Mouse (Mus musculus): ENCODE results near the gene Fkbp5. TPM values are rescaled to one million over a fixed set of nuclear protein-coding genes. Genes with fewer than 3 reads are reported as not detected.
"Not testable (repeated sequence)": the region's sequence is repeated elsewhere in the genome, so short reads cannot be mapped to it uniquely, and the experiment has no call there.

Fkbp5 gene
- polyA plus RNA-seq (2015; fragmentation: Nextera tagmentation; extraction: Ambion mirVana): 35.8 and 36.5 TPM in 2 replicates

DNA sequence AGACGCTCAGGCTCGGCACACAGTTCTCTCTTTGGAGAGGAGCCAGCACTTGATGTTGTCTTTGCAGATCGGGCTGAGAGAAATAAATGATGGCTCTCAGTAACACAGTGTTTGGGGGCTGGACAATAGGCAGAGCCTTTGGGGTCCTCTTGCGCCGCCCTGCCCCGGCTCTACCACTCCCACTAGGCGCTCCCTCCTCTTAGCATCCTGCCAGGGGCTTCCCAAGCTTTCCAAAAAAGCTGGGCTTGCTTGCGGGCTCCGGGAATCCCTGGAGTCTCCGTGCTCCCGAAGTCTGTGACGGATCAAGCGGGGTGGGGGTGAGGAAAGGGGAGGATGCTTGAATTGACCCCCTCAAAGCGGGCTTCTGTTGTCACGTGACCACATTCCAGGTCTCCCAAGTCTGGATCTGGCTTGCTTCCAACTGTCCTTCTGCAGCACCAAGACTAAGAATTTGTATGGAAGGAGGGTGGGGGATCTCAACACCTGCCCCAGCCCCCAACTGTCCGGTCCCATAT is at the start of gene Fkbp5:
Fkbp5 (minus strand) TSS at position 87 of the 515 bp plus-strand sequence.
- H3K27ac ChIP-seq (replicated peaks): peak within 1 kb of the TSS; percentile 92
- 2% methylated on average over 16 of the region's 16 CpGs for WGBS
- ATAC-seq (ENCODE audit: insufficient number of reproducible peaks, low FRiP score, low TSS enrichment, low read depth): peak; percentile 61
- H3K9ac ChIP-seq: peak within 1 kb of the TSS; percentile 26
- H3K36me3 ChIP-seq: no peaks in the 10 kb centered on the region
- peak within 1 kb of the TSS; percentile 48 for H3K4me3 ChIP-seq (replicated peaks)
- H3K4me1 ChIP-seq: peaks cover 46% of the 10 kb centered on the region
- H3K9me3 ChIP-seq (replicated peaks): no peaks in the 10 kb centered on the region
- no peaks in the 10 kb centered on the region for H3K27me3 ChIP-seq
- H3K4me2 ChIP-seq (replicated peaks): peak within 1 kb of the TSS; percentile 91

DNA sequence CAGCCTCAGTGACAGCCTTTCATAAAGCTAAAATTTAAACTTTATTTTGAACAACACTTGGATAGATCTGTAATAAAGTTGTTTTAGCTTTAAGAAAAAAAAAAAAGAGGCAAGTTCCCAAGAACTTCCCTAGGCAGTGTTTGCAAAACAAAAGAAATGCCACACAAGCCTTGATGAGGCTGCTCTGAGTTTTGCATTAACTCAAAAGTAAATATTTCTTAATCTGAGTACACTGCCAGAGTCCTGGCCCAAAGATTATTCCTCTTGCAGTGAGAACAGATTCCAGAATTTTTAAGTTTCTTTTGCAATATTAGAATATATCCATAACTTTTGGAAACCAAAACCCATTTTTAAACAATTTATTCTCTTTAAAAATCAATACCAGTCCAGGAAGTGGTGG is 47.9 kb upstream of the Fkbp5 start:
- Histone ChIP-seq H3K9ac (no peak overlapping the region), H3K27ac (replicated peaks) (no peak overlapping the region), H3K4me3 (replicated peaks) (no peak overlapping the region), H3K9me3 (replicated peaks) (no peaks in the 10 kb centered on the region), H3K27me3 (no peaks in the 10 kb centered on the region), H3K4me2 (replicated peaks) (no peak overlapping the region), H3K4me1 (no peaks in the 10 kb centered on the region), H3K36me3 (no peaks in the 10 kb centered on the region)
- ATAC-seq (ENCODE audit: insufficient number of reproducible peaks, low FRiP score, low TSS enrichment, low read depth): no peak

DNA sequence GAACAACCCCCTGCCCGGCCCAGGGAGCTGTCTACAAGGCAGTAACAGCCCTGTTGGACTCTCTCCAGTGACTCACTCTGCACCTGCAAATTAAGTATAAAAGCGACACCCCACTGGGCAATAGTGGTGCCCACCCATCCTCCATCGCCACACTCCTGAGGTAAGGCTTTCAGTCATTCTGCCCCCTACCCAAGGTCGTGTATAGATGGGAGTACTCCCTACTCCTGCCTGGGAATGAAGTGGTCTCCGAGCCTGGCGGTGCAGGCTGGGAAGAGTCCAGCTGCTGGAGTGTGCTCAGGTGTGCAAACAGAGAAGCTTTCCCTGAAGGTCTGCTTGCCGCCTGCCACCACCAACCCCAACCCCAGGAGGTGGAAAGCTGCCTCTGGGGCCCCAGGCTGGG is 44.3 kb upstream of the Fkbp5 start:
- Histone ChIP-seq H3K9me3 (replicated peaks) (no peaks in the 10 kb centered on the region), H3K27me3 (no peaks in the 10 kb centered on the region), H3K27ac (replicated peaks) (no peak overlapping the region), H3K4me1 (peaks cover 6% of the 10 kb centered on the region), H3K4me2 (replicated peaks) (no peak overlapping the region), H3K36me3 (no peaks in the 10 kb centered on the region), H3K9ac (no peak overlapping the region), H3K4me3 (replicated peaks) (no peak overlapping the region)
- WGBS: 52% methylated on average over 7 of the region's 7 CpGs
- ATAC-seq (ENCODE audit: insufficient number of reproducible peaks, low FRiP score, low TSS enrichment, low read depth): no peak

DNA sequence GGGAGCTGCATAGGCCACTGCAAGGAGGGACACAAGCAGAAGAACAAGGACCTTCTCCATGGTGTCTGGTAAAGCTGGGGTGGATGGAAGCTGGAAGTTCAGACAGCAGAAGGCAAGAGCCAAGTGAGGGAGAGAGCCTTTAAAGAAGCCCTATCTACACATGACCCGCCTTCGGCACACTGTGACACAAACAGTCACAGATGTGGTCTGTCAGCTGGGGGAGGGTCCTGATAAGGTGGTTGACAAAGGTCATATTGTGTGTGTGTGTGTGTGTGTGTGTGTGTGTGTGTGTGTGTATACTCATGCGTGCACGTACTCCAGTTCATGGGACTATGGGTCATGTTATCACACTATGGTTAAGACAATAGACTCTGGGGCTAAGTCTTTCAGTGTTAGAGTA is 43.3 kb upstream of the Fkbp5 start, which contains the start of gene Clps:
Clps (minus strand) TSS at position 169 of the 400 bp plus-strand sequence.
- Histone ChIP-seq H3K9ac (no peak within 1 kb of the TSS), H3K27ac (replicated peaks) (no peak within 1 kb of the TSS), H3K27me3 (no peaks in the 10 kb centered on the region), H3K4me2 (replicated peaks) (no peak within 1 kb of the TSS), H3K4me1 (peaks cover 15% of the 10 kb centered on the region), H3K9me3 (replicated peaks) (no peaks in the 10 kb centered on the region), H3K4me3 (replicated peaks) (no peak within 1 kb of the TSS), H3K36me3 (no peaks in the 10 kb centered on the region)
- ATAC-seq (ENCODE audit: insufficient number of reproducible peaks, low FRiP score, low TSS enrichment, low read depth): no peak
- 85% methylated on average over 4 of the region's 4 CpGs for WGBS

DNA sequence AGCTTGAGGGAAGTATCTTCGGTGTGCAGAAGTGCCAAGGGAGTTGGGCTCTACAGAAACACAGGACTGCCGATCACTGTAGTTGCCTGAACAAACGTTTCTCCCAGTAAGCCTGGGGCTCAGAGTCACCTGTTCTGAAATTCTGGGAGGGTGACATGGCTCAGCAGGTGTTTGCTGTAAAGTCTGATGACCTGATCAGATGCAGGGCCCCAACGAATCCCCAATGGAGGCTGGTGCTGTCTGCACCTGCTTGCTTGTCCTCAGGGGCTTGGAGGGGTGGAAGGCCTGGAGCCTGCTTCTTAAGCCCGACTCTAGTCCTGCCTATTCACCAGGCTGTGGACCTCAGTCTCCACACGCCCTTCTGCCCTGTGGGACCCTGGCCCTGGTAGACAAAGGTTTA is 40.4 kb upstream of the Fkbp5 start:
- Histone ChIP-seq H3K9ac (no peak overlapping the region), H3K4me2 (replicated peaks) (no peak overlapping the region), H3K27me3 (no peaks in the 10 kb centered on the region), H3K9me3 (replicated peaks) (no peaks in the 10 kb centered on the region), H3K27ac (replicated peaks) (no peak overlapping the region), H3K36me3 (no peaks in the 10 kb centered on the region), H3K4me3 (replicated peaks) (no peak overlapping the region), H3K4me1 (peaks cover 20% of the 10 kb centered on the region)
- 54% methylated on average over 6 of the region's 6 CpGs for WGBS
- ATAC-seq (ENCODE audit: insufficient number of reproducible peaks, low FRiP score, low TSS enrichment, low read depth): no peak

DNA sequence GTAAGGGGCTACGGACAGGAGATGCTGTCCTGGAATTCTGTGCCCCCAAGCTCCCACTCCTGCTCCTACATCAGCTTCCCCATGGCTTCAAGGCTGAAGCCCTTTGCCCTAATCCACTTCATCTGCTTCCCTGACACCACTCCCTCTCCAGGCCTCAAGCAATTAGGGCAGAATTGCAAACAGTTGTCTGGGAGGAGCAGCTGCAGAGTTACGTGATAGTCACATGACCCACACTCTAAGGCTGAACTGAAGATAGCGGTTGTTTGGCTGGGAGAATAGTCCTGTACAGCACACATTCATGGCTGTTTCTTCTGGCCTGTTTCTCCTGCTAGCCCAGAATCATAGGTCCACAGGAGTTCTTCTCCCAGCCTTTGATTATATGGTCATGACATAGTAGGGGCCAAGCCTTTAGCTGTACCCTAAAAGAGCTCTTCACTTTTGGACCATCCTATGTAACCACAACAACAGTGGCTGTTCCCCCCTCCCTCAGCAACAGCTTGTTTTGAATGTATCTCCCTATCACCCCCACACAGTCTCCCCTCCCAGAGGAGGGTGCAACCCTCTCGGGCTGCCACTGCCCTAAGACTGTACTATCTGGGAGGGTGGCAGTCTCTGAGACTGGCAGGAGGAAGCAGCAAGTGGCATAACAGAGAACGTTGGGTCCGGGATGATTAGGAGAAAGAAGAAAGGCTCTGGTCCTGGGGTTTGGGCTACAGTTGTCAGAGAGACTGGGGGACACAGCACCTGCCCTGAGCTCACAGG is 39.5 kb upstream of the Fkbp5 start:
- no peaks in the 10 kb centered on the region for H3K27me3 ChIP-seq
- H3K4me2 ChIP-seq (replicated peaks): no peak overlapping the region
- no peak; the same call in 1 of the 2 replicates for ATAC-seq (ENCODE audit: insufficient number of reproducible peaks, low FRiP score, low TSS enrichment, low read depth)
- WGBS: 45% methylated on average over 6 of the region's 6 CpGs
- peaks cover 22% of the 10 kb centered on the region for H3K4me1 ChIP-seq
- no peaks in the 10 kb centered on the region for H3K36me3 ChIP-seq
- peak overlapping the region; percentile 65; the same call in 1 of the 2 replicates for H3K27ac ChIP-seq (replicated peaks)
- no peak overlapping the region for H3K4me3 ChIP-seq (replicated peaks)
- no peak overlapping the region for H3K9ac ChIP-seq
- no peaks in the 10 kb centered on the region for H3K9me3 ChIP-seq (replicated peaks)

DNA sequence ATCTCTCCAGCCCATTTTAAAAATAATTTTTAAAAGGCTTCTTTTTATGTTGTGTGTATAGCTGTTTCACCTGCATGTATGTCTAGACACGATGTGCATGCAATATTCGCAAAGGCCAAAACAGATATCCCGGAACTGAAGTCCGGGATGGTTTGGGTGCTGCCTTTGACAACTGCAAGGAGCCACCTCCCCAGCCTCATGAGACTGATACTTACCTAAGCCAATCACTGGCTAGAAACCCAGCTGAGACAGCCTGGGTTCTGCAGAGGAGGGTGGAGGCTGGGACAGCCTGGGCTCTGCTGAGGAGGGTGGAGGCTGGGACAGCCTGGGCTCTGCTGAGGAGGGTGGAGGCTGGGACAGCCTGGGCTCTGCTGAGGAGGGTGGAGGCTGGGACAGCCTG is 36.7 kb upstream of the Fkbp5 start:
- not testable (repeated sequence) for H3K36me3 ChIP-seq; ATAC-seq (ENCODE audit: insufficient number of reproducible peaks, low FRiP score, low TSS enrichment, low read depth); H3K4me3 ChIP-seq (replicated peaks); H3K9me3 ChIP-seq (replicated peaks); H3K4me2 ChIP-seq (replicated peaks); H3K27me3 ChIP-seq; H3K9ac ChIP-seq; H3K27ac ChIP-seq (replicated peaks)
- WGBS: 76% methylated on average over 4 of the region's 4 CpGs
- peaks cover 22% of the 10 kb centered on the region for H3K4me1 ChIP-seq

DNA sequence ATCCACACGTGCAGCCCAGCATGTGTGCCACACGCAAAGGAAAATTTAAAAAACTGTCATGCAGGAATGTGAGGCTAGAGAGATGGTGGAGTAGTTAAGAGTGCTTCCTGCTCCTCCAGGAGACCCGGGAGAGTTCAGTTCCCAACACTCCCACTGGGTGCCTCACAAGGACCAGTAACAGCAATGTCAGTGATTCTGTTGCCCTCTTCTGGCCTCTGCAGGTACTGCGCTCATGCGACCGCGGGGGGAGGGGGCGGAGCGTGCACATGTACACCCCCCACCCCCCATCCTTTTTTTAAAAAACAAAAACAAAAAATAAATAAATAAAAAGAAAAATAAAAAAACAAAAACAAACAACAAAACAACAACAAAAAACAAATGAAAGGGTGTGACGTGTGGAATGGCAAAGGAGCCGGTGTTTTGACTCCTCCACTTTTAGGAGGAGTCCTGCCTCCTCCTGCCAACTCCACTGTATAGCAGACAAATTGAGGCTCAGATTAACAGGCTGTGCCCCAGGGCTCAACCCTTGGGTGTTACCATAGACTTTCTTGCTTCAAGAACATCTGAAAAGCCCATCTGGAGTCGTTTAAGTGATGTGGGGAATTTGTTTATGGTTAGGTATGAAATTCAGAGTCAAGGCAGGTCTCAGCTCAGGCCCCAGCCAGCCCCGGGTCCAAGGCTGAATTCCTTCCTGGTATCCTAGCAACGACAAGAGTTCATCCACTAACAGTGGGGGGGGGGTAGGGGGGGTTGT is 35.9 kb upstream of the Fkbp5 start:
- no peak overlapping the region for H3K4me2 ChIP-seq (replicated peaks)

DNA sequence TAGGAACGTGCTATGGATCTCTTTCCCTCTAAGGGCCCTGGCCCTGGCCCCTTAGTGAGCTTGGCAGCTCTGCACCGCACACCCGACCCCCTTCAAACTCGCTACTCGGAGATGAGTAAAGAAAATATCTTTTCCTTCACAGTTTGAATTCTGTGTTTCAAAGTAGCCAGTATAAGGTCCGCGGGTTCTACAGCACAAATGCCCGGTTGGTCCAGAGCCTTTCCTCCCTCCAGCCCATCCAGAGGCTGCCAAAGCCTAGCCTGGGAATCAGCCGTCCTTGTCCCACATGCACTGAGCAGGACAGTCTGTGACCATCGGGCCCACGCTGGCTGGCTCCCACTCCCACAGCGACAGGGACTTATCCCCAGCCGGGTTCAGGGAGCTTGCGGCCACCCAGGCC is 31.8 kb upstream of the Fkbp5 start, which contains the start of gene Clpsl2:
Clpsl2 (plus strand) TSS at position 301 of the 400 bp plus-strand sequence.
- no peaks in the 10 kb centered on the region for H3K9me3 ChIP-seq (replicated peaks)
- no peak within 1 kb of the TSS for H3K9ac ChIP-seq
- H3K4me1 ChIP-seq: peaks cover 5% of the 10 kb centered on the region; the same call in 1 of the 2 replicates
- no peaks in the 10 kb centered on the region for H3K36me3 ChIP-seq
- H3K4me2 ChIP-seq (replicated peaks): no peak within 1 kb of the TSS
- ATAC-seq (ENCODE audit: insufficient number of reproducible peaks, low FRiP score, low TSS enrichment, low read depth): no peak
- H3K27ac ChIP-seq (replicated peaks): no peak within 1 kb of the TSS
- no peaks in the 10 kb centered on the region for H3K27me3 ChIP-seq
- H3K4me3 ChIP-seq (replicated peaks): no peak within 1 kb of the TSS
- WGBS: 69% methylated on average over 14 of the region's 14 CpGs

More for the DNA sequence above, 35.9 kb upstream of the Fkbp5 start:
- Histone ChIP-seq H3K27ac (replicated peaks) (no peak overlapping the region), H3K4me3 (replicated peaks) (no peak overlapping the region), H3K9ac (no peak overlapping the region), H3K27me3 (no peaks in the 10 kb centered on the region), H3K36me3 (no peaks in the 10 kb centered on the region), H3K4me1 (peaks cover 22% of the 10 kb centered on the region), H3K9me3 (replicated peaks) (no peaks in the 10 kb centered on the region)
- ATAC-seq (ENCODE audit: insufficient number of reproducible peaks, low FRiP score, low TSS enrichment, low read depth): no peak
- 2% methylated on average over 14 of the region's 14 CpGs for WGBS

DNA sequence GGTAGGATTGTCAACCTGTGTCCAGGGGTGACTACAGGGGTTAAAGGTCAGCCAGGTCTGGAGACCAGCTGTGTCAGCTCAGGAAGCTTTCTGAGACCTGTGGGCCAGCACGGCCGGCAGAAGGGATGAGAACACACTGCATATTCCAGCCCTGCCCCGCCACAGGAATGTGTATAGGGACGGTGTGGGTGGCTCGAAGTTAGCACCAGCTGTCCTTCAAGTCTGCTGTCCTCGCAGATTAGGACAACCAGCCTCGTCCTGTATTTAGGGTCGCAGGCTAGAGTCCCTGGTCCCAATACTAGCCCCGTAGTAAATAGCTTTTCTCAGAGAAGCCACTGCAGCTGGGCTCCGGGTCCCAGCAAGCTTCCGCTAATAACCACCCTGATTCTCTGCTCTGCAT is 31.2 kb upstream of the Fkbp5 start:
- H3K36me3 ChIP-seq: no peaks in the 10 kb centered on the region
- no peak overlapping the region for H3K4me2 ChIP-seq (replicated peaks)
- H3K4me1 ChIP-seq: peaks cover 5% of the 10 kb centered on the region; the same call in 1 of the 2 replicates
- no peaks in the 10 kb centered on the region for H3K27me3 ChIP-seq
- ATAC-seq (ENCODE audit: insufficient number of reproducible peaks, low FRiP score, low TSS enrichment, low read depth): no peak
- WGBS: 53% methylated on average over 11 of the region's 11 CpGs
- no peaks in the 10 kb centered on the region for H3K9me3 ChIP-seq (replicated peaks)
- no peak overlapping the region for H3K9ac ChIP-seq
- H3K4me3 ChIP-seq (replicated peaks): no peak overlapping the region
- no peak overlapping the region for H3K27ac ChIP-seq (replicated peaks)

DNA sequence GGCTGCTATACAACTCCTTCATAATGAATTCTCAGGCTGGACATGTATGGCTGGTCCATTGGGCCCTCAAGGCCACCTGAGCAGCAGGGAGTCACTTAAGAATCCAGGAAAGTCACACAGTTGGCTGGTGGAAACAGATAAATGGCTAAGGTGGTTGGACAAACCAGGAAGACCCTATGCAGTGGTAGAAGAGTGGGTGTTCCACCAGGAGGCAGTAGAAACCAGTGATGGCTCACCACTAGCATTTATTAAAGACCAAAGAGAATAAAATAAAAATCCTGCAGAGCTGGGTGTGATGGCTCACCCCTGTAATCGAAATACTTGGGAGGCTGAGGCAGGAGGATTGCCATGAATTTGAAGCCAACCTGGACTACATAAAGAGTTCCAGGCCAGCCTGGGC is 29.6 kb upstream of the Fkbp5 start:
- H3K4me3 ChIP-seq (replicated peaks): no peak overlapping the region
- no peak overlapping the region for H3K27ac ChIP-seq (replicated peaks)
- no peaks in the 10 kb centered on the region for H3K36me3 ChIP-seq
- H3K4me2 ChIP-seq (replicated peaks): no peak overlapping the region
- no peaks in the 10 kb centered on the region for H3K27me3 ChIP-seq
- H3K4me1 ChIP-seq: no peaks in the 10 kb centered on the region
- WGBS: 89% methylated on average over 1 of the region's 1 CpGs
- H3K9ac ChIP-seq: no peak overlapping the region
- no peak for ATAC-seq (ENCODE audit: insufficient number of reproducible peaks, low FRiP score, low TSS enrichment, low read depth)
- H3K9me3 ChIP-seq (replicated peaks): no peaks in the 10 kb centered on the region
